Mouse (Mus musculus): ENCODE data around the gene 1700034J05Rik.

DNA sequence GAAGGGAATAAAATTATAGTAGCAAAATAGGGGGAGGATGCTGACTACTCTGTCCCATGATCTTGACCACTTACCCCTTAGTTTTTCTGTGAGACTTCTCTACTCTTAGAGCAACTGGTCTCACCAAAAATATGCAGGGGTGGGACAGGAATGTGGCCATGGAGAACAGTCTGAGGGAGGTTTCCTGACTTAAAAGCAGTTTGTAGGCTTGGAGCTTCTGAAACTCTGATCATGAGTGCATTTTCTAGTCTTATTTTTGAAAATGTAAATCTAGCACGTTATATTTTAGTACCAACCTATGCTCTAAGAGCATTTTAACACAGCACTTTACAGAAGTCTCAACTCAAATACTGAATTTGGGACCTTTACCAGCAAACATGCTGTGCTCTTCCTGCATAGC, 4.5 kb upstream of the 1700034J05Rik start:
- TF ChIP-seq CTCF (IDR thresholded peaks at IDR 0.05; ENCODE audit: low read depth) (no peak), EP300 (optimal IDR thresholded peaks at IDR 0.05) (no peak)
